Mouse (Mus musculus): ENCODE data around the gene Pla2g15.

DNA sequence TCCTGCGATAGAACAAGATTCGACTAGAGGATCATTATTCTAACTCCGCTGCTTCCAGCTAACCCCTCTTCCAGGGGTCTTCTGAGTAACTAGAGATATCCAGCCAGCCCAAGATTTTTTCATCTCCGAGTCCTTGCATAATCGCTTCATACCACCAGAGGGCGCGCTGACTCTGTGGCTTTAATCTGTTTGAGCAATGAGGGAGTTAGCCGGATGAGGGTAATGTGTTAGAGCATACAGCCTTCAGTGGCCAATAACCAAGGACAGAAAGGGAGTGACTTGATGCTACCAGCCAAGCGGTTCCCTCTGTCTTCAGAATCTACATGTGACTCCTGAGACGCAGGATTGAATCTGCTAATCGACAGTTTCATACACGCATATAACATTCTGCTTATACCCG lies 9.4 kb upstream of the Pla2g15 start:
- TF ChIP-seq GATA1 (IDR thresholded peaks at IDR 0.05; ENCODE audit: borderline replicate concordance, low read length) (no peak), FLI1 (IDR thresholded peaks at IDR 0.05; ENCODE audit: low read length) (no peak)
